Mouse (Mus musculus) 3T3-L1 (cell line): ENCODE measurements at regions not wholly inside any gene's neighbourhood (a gene's known extent, or its start where the extent isn't known, plus 50 kb on each side); places are given as distances from the start of the nearest gene placed in this dataset.
"Not testable (repeated sequence)": the region's sequence is repeated elsewhere in the genome, so short reads cannot be mapped to it uniquely, and the experiment has no call there.

Experiments
- DNase-seq: peaks from one replicate; pipeline ENCODE4 v3.0.0-alpha.2; 2015; ENCODE audit warnings: low read depth, low spot score

DNA sequence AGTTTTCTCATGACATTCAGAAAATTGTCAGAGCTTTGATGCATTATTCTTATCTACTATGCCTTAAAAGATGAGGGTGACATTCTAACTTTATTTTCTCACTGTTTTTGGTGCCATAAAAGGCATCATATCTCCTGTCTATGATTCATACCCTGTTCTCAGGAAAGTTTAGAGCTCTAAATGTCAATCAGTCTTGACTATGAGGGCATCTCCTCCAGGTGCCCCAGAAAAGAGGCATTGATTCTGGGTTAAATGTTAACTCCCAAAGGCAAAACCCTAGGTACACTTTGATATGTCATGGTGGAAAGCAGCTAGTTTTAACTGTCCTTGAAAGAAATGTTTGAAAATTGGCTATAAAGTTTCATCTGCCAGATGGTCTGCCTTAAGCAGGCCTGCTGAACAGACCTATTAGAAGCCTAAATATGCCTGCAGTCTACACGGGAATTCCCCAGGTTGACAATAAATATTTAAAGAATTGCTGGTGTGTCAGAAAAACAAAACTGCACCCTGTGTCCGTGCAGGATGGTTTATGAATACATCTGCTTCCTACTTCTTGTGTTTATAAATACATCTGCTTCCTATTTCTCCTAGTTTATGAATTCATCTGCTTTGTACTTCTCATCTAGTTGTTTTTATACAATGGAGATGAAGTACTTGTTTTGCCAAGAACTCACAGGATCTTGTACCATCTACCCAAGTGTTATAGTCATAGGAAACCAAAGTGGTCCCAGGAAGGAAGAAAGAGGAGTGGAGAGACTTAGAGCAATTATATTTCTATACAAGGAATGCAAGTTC is 172.3 kb downstream of the Snca start:
- no peak for DNase-seq

GRCm38 (mm10) chr6:60646983-60647617 is 182.6 kb downstream of the Snca start:
- DNase-seq: not testable (repeated sequence)

GRCm38 (mm10) chr6:60642251-60642650 is 187.4 kb downstream of the Snca start:
- no peak for DNase-seq

GRCm38 (mm10) chr6:60616313-60616712 is 213.3 kb downstream of the Snca start:
- no peak for DNase-seq

DNA sequence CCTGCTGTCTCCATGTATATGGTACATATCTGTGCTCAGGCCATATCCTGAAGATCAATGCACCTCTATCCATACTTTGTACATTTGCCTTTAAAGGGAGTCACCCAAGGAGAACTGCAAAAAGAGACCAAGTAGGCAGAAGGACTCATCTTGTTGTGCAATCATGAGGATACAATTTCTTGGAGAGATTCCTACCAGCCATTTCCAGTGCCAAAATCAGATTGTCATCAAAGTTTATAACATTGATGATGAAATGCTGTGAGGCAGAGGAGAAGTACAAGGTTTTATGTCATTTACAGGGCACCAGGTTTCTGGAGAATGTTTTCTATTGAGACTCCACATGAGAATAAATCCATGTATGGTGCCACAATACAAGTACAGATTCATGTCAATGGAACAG is 229.5 kb downstream of the Snca start:
- DNase-seq: no peak

DNA sequence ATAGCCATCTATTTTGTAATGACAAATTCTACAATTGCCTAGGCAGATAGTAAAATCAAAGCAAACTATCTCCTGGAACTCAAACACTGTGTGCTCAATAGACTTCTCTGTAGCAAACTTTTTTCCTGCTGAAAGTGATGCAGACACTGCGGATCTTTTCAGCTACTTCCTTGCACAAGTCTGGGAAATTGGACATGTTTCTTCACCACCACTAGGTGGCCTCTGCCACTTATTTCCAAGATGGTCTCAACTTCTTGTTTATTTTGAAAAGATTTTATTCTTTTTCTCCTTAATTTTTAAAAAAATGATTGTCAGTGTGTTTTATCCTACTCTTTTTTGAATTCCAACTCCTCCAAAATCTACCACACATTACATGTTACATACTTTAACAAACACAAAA is 265.4 kb downstream of the Snca start:
- peak; percentile 4 for DNase-seq

GRCm38 (mm10) chr6:60555590-60556235 is 273.9 kb downstream of the Snca start:
- DNase-seq: peak; percentile 36
